Mouse (Mus musculus) hindbrain, embryonic 16.5 days (tissue): ENCODE measurements at regions not wholly inside any gene's neighbourhood (a gene's known extent, or its start where the extent isn't known, plus 50 kb on each side); places are given as distances from the start of the nearest gene placed in this dataset.

Experiments used
- ATAC-seq: fragments of 200-750 bp; cut with Nextera tagmentation; 2 replicates; pipeline ENCODE4 v1.8.0; 2017; ENCODE audit warnings: moderate TSS enrichment, moderate library complexity
- H3K27ac ChIP-seq: fragments of 300-500 bp; sonication (generic); 2 replicates; pipeline ENCODE4 v1.5.1; 2014; ENCODE audit warnings: low read depth, mild to moderate bottlenecking, control low read depth, low read length, moderate library complexity
- H3K27me3 ChIP-seq: fragments of 300-500 bp; sonication (generic); replicated peaks from 2 replicates; pipeline ENCODE4 v1.6.1; 2014; ENCODE audit warnings: low read length; ENCODE audit not compliant: control insufficient read depth, insufficient read depth
- H3K36me3 ChIP-seq: fragments of 300-500 bp; sonication (generic); 2 replicates; pipeline ENCODE4 v1.6.1; 2014; ENCODE audit warnings: mild to moderate bottlenecking, low read length, moderate library complexity, mixed read lengths; ENCODE audit not compliant: control insufficient read depth, insufficient read depth
- H3K4me1 ChIP-seq: fragments of 300-500 bp; sonication (generic); 2 replicates; pipeline ENCODE4 v1.6.1; 2014; ENCODE audit warnings: low read depth, low read length; ENCODE audit not compliant: control insufficient read depth, insufficient read depth
- H3K4me2 ChIP-seq: fragments of 300-500 bp; sonication (generic); 2 replicates; pipeline ENCODE4 v1.6.1; 2014; ENCODE audit warnings: mild to moderate bottlenecking, low read length, control low read depth, moderate library complexity
- H3K4me3 ChIP-seq: fragments of 300-500 bp; sonication (generic); 2 replicates; pipeline ENCODE4 v1.5.1; 2014; ENCODE audit warnings: mild to moderate bottlenecking, low read length, control low read depth, moderate library complexity
- H3K9ac ChIP-seq: fragments of 300-500 bp; sonication (generic); 2 replicates; pipeline ENCODE4 v1.6.1; 2014; ENCODE audit warnings: low read depth, mild to moderate bottlenecking, control low read depth, low read length, moderate library complexity
- H3K9me3 ChIP-seq: fragments of 300-500 bp; sonication (generic); 2 replicates; pipeline ENCODE4 v1.6.1; 2014; ENCODE audit warnings: mild to moderate bottlenecking, low read length, moderate library complexity; ENCODE audit not compliant: control insufficient read depth
- WGBS: fragments of 180-500 bp; shearing (Covaris S2); extraction: QIAGEN DNeasy Blood & Tissue Kit; methylation state at CpG from one replicate; pipeline ENCODE4 v1.1.7; 2014; 5-methylcytosine and 5-hydroxymethylcytosine counted together

DNA sequence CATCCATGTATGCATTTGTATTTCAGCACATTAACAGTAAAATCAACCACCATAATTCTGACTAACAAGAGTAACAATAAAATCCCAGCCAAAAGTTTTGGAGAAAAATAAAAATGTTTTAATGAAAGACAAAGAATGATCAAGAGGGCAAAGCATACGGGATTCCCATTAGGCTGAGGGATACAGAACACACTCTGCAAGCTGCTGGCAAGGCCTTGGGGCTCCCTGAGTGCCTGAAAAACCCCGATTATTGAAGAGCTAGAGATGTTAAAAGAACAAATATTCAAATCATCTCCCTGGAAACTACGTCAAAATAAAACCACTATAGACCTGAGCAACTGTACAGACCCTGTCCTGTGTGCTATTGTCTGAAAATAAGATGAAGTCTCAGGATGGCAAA is 433.5 kb upstream of the B3galt2 start:
- Histone ChIP-seq H3K9ac (no peak overlapping the region), H3K4me3 (no peak overlapping the region), H3K4me1 (no peaks in the 10 kb centered on the region), H3K27me3 (no peaks in the 10 kb centered on the region), H3K4me2 (no peak overlapping the region), H3K36me3 (no peaks in the 10 kb centered on the region), H3K27ac (no peak overlapping the region), H3K9me3 (no peaks in the 10 kb centered on the region)
- 67% methylated on average over 3 of the region's 3 CpGs for WGBS
- no peak for ATAC-seq

DNA sequence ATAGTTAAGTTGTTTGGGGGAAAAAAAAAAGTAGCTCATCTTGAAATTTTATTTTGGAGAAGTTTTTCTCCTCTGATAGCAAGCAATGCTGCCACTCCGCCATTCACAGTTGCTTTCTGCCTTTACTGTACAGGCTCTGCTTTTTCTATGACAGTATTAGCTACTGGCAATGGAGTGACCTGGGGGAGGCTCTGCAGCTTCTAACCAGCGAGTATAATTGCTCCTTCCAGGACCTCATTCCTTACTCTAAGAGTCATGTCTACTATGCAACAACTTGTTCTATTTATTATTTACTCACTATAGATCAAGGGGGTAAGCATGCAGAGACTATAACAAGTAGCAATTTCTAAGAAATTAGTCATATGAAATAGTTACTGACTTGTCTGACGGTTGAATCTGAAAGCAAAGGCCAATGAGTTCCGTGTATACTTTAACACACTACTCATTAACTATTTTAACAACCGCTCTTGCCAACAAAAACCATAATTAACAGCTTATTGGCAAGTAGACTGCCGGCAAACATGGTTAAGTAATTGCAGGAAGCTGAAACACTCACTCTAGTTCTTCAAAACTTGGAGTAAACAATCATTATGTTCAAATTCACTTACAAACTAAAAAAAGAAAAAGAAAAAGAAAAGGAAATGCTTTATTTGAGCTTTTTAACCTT is 432.9 kb upstream of the B3galt2 start:
- no peaks in the 10 kb centered on the region for H3K36me3 ChIP-seq
- no peak overlapping the region for H3K27ac ChIP-seq
- H3K4me1 ChIP-seq = no peaks in the 10 kb centered on the region
- no peak overlapping the region for H3K4me2 ChIP-seq
- no peak for ATAC-seq
- no peaks in the 10 kb centered on the region for H3K27me3 ChIP-seq
- 80% methylated on average over 6 of the region's 6 CpGs for WGBS
- no peak overlapping the region for H3K9ac ChIP-seq
- H3K4me3 ChIP-seq = no peak overlapping the region
- H3K9me3 ChIP-seq = no peaks in the 10 kb centered on the region

DNA sequence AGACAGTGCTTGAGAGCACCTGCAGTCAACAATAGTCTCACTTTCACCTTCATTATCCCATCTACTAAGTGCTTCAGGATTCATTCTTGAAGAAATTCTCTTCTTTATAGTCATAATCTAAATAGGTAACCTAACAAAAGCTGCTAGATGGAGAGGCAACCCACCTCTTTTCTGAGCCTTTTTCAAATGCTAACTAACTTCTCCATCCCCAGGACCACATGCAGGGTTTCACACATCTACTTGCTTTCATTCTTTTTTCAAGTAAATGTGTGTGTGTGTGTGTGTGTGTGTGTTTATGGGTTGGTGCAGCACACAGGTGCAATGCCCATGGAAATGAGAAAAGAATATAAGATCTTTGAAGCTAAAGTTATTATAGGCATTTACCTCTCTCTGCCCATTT is 423.1 kb upstream of the B3galt2 start:
- no peak overlapping the region for H3K4me2 ChIP-seq
- H3K4me3 ChIP-seq = no peak overlapping the region
- no peaks in the 10 kb centered on the region for H3K27me3 ChIP-seq
- H3K36me3 ChIP-seq = no peaks in the 10 kb centered on the region
- no peak overlapping the region for H3K9ac ChIP-seq
- H3K9me3 ChIP-seq = no peaks in the 10 kb centered on the region
- no peaks in the 10 kb centered on the region for H3K4me1 ChIP-seq
- ATAC-seq = no peak
- no peak overlapping the region for H3K27ac ChIP-seq

- Histone ChIP-seq H3K9me3 (no peaks in the 10 kb centered on the region), H3K4me1 (no peaks in the 10 kb centered on the region), H3K27ac (no peak overlapping the region), H3K9ac (no peak overlapping the region), H3K36me3 (no peaks in the 10 kb centered on the region), H3K27me3 (no peaks in the 10 kb centered on the region), H3K4me3 (no peak overlapping the region), H3K4me2 (no peak overlapping the region)
- WGBS = 83% methylated on average over 7 of the region's 7 CpGs
- ATAC-seq = no peak
Observed at GRCm38 (mm10) chr1:143231969-143232368, 408.5 kb upstream of the B3galt2 start.

DNA sequence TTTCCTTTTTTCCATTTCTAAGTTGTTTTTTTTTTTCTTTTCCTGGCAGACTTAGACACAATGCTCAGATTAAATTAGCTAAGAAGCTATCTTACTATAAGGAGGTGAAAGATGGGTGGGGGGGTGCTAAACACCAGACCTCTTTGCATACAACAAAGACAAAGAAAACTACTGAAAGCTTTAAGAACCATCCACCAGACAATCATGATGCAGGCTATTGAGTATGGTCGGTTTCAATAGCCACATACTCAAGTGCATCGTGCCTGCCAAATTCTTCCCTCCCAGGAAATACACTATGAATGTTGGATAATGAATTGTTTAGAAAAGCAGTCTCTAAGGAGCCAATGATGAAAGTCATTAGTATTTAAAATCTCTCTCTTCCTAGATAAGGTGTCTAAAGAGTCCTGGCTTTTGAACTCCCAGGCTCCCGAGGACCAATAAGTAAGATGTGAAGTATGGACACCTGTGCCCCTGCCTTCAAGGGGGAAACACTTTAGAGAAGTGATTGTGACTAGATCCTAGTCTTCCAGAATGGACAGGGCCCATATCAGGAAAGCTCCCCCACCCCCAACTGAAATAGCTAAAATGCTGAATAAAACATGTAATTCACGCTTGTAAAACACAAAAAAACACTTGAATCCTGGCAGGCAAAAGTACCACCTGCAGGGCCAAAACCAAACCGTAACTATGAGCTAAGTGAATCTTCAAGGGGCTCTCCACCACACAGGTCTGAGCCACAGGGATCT is 381.8 kb upstream of the B3galt2 start:
- WGBS = 53% methylated on average over 5 of the region's 5 CpGs
- Histone ChIP-seq H3K36me3 (no peaks in the 10 kb centered on the region), H3K9ac (no peak overlapping the region), H3K9me3 (no peaks in the 10 kb centered on the region), H3K27ac (no peak overlapping the region), H3K27me3 (no peaks in the 10 kb centered on the region), H3K4me2 (no peak overlapping the region), H3K4me1 (no peaks in the 10 kb centered on the region), H3K4me3 (no peak overlapping the region)
- ATAC-seq = no peak

DNA sequence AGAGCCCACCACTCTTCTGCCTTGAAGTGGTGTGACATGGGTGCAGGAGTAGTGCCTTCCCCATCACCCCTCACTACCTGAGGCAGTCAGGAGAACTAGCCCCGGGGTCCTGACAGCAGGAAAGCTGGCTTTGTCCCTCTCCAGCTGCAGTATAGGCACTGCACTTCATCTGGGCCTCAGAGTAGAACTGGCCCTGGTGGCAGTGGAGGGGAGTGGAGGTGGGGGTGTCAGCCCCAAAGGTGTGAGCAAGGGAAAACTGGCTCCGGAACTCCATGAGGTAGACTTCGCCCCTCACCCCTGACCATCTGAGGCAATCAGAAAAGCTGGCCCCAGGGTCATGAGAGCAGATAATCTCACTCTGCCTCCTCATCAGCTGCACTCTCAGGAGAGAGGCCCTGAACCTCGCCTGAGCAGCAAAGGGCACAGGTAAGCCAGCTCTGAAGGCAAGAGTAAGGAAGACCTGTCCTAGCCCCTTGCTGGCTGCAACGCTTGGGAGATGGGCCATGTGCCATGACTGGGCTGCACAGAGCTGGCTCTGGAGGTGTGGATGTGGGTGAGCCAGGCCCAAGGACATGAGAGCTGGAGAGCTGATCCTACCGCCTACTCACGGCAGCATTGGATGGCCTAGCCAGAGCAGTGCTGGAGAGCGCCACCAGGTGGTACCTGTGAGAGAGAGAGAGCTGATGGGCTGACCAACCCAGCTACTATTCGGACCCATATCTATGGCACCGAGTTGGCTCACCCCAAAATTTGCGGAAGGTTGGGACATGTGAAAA is 377.0 kb upstream of the B3galt2 start:
- no peak for ATAC-seq
- 79% methylated on average over 11 of the region's 11 CpGs for WGBS

GRCm38 (mm10) chr1:143265216-143265615 is 375.2 kb upstream of the B3galt2 start:
- Histone ChIP-seq H3K27me3 (no peaks in the 10 kb centered on the region), H3K4me2 (no peak overlapping the region), H3K27ac (no peak overlapping the region), H3K4me1 (no peaks in the 10 kb centered on the region), H3K9me3 (no peaks in the 10 kb centered on the region), H3K4me3 (no peak overlapping the region), H3K36me3 (no peaks in the 10 kb centered on the region), H3K9ac (no peak overlapping the region)
- ATAC-seq = no peak
- WGBS = 48% methylated on average over 4 of the region's 4 CpGs

More for the DNA sequence above, 377.0 kb upstream of the B3galt2 start:
- H3K27ac ChIP-seq = no peak overlapping the region
- no peaks in the 10 kb centered on the region for H3K36me3 ChIP-seq
- H3K4me1 ChIP-seq = no peaks in the 10 kb centered on the region
- no peaks in the 10 kb centered on the region for H3K27me3 ChIP-seq
- no peak overlapping the region for H3K4me3 ChIP-seq
- H3K9me3 ChIP-seq = no peaks in the 10 kb centered on the region
- H3K4me2 ChIP-seq = no peak overlapping the region
- no peak overlapping the region for H3K9ac ChIP-seq

DNA sequence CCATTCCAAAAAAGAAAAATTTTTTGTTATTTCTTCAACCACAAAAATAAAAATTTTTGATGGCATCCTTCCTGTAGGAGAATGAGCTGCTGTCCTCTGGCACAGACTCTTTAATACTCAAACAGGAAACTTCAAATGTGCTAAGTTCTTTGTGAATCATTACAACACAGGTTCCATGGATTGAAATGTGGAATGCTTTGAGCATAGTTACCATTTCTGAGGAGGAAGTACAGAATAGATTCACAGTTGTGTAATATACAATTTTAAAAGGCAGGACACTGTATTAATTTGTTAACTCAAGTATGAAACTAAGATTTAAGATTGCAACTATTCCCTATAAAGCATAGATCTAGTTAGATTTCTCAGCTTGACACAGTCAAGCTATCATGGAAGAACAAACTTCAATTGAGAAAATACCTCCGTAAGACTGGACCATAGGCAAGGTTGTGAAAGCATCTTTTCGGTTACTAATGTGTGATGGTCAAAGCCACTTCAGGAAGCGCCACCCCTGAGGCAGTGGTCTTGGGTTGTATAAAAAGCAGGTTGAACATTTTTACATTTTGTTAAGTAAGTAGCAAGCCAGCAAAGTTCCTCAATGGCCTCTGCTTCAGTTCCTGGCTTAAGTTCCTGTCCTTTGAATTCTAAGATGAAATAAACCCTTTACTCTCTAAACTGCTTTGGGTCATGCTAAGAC is 354.0 kb upstream of the B3galt2 start:
- H3K4me2 ChIP-seq = no peak overlapping the region
- ATAC-seq = no peak
- H3K9ac ChIP-seq = no peak overlapping the region
- no peaks in the 10 kb centered on the region for H3K9me3 ChIP-seq
- no peak overlapping the region for H3K27ac ChIP-seq
- H3K27me3 ChIP-seq = no peaks in the 10 kb centered on the region
- H3K36me3 ChIP-seq = no peaks in the 10 kb centered on the region
- WGBS = 97% methylated on average over 3 of the region's 3 CpGs
- no peak overlapping the region for H3K4me3 ChIP-seq
- H3K4me1 ChIP-seq = no peaks in the 10 kb centered on the region

- no peaks in the 10 kb centered on the region for H3K27me3 ChIP-seq
- no peak overlapping the region for H3K27ac ChIP-seq
- H3K9me3 ChIP-seq = no peaks in the 10 kb centered on the region
- H3K4me2 ChIP-seq = no peak overlapping the region
- H3K36me3 ChIP-seq = no peaks in the 10 kb centered on the region
- H3K9ac ChIP-seq = no peak overlapping the region
- no peak overlapping the region for H3K4me3 ChIP-seq
- no peak for ATAC-seq
- 89% methylated on average over 2 of the region's 2 CpGs for WGBS
- H3K4me1 ChIP-seq = no peaks in the 10 kb centered on the region
Observed at GRCm38 (mm10) chr1:143287448-143287847, 353.0 kb upstream of the B3galt2 start.
